Mouse (Mus musculus) telencephalon, adult 2 months (tissue): ENCODE measurements at regions not wholly inside any gene's neighbourhood (a gene's known extent, or its start where the extent isn't known, plus 50 kb on each side); places are given as distances from the start of the nearest gene placed in this dataset.
"Not testable (repeated sequence)": the region's sequence is repeated elsewhere in the genome, so short reads cannot be mapped to it uniquely, and the experiment has no call there.

ENCODE experiments used
- DNase-seq: peaks from one replicate; pipeline ENCODE4 v3.0.0-alpha.2; 2011; ENCODE audit warnings: low read depth, low spot score

DNA sequence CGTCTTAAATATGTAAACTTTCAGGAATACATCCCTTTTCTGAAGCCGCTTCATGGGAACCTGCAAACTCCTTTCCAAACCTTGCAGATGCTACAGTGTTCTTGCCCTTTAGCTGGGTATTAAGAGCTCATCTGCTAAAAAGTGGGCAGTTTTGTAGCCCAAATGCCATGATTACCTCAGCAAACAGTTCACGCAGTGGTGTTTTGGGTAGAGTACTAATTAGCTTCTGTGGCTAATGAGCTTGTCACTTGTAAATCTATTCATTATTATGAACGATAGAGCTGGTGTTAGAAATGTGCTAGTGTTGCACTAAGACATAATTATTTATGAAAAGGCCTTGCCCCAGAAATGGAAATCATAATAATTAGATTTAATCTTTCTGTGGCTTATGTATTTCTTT is 506.1 kb upstream of the Ccng1 start:
- DNase-seq: no peak

DNA sequence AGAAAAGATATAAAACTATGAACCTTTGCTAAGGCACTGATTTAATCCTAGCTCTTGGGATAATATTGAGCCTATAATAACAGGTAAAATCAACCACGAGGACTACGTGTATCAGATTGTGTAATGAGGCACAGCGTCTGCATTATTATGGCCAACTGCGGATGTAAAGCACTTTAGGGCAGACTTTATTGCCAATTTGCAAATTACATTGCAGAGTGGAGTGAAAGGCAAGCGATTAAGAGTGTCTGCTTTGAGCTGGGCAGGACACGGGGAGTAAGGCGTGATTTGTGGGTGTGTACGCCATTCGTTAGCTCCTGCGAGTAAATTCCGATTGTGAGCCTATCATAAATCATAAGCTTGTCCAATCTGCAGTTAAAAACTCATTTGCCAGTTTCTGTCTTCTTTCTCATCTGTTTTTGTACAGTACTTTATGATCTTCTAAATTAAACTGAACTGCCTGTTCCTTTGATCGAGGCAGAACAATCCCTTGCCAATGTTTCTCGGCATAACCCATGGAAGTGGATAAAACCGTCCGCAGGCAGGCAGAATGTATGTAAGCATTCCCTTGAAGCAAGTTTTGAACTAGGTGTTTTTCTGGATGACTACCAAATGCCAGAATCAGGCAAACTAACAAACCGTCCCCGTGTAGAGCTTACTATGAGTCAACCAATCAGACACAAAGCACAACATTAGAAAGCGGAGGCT is 505.0 kb upstream of the Ccng1 start:
- no peak for DNase-seq

- not testable (repeated sequence) for DNase-seq
These were observed 459.4 kb upstream of the Ccng1 start for GRCm38 (mm10) chr11:41214501-41214900.

- peak; percentile 55 for DNase-seq
These were observed 447.1 kb upstream of the Ccng1 start for GRCm38 (mm10) chr11:41202228-41202627.

DNA sequence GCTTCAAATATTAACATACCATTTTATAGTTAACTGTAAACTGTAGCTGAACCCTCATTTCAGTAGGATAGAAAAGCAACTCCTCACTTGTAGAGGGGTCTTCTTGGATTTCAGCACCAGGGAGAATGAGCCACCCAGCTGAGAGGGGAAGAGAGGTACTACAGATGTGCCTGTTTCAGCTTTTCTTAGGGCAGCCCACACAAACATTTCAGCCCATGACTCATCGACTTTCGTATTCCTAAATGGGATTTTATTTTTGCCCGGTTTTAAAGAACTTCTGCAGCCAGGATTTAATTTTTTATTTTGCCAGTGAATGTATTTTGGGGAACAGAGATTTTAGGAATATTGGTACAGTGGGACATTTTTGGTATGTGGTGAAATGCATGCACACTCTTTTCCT is 438.9 kb upstream of the Ccng1 start:
- peak; percentile 42 for DNase-seq

DNA sequence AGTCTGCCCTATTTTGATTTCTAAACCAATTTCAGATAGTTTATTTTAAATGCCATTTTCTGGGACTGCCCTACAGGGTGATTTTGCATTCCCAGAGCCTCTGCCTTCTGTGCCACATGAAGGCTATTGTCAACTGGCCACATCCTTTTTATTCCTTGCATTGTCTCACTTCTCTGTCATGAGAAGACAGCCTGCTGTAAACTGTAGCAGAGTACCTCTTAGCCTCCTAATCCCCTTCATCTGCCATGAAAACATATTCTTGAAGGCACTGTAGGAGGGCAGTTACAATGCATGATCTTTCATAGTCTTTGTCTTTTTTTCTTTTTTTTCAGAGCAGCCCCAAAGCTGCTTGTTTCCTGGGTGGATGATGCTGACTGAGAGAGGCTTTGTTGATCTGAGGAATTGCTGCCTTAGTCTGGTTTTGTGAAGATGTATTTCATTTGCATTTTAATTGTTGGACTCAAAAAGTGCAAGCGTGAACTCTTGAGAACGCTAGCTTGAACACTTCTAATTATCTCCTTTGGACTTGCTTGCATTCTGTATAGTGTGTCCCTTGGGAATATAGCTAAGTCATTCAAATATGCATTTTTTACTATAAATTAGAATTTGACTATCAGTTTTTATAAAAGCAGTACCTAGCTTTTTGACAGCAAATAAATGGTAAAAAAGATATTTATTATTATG is 405.5 kb upstream of the Ccng1 start:
- no peak for DNase-seq

- DNase-seq: no peak
These were observed 404.8 kb upstream of the Ccng1 start for GRCm38 (mm10) chr11:41159927-41160326.

- DNase-seq: no peak
These were observed 403.9 kb upstream of the Ccng1 start for GRCm38 (mm10) chr11:41158761-41159596.

DNA sequence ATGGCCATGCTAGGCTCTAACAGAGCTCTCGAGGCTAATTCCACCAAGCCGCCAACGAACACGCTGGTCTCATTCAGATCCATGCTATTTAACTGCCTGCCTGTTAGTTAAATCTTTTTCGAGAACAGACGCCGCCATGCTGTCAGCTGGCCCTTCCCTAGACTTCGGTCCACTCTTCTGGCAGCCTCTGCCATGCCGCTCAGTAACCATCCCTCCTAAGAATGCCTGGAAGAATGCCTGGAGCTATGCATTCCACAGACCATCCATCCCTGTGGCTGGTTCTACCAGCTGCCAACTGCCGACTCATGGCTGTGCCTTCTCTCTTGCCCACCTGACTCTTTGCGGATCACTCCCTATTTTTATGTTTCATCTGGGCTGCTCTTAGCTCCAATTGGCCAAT is 402.2 kb upstream of the Ccng1 start:
- no peak for DNase-seq
